Mouse (Mus musculus): ENCODE data around the gene Pcgf6.
"Not testable (repeated sequence)": the region's sequence is repeated elsewhere in the genome, so short reads cannot be mapped to it uniquely, and the experiment has no call there.

The Pcgf6 gene

DNA sequence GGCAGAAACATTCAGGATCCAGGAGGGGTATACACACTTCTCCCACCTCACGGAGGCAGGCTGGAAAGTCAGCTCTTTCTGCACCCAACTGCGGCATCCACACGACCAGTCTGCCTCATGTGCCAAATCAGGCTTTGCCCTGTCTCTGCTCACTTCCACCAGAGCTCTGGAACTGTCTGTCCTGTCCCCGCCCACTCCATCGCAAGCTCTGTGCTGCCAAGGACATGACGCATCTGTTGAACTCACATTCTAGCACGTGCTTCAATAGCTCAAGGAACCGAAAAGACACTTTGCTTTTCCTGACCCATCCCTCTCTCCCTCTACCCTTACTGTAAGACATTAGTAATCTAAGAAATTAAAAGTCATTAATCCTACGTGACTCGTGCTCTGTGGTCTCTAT lies 25.8 kb downstream of the Pcgf6 start:
- DNase-seq, result no peak

DNA sequence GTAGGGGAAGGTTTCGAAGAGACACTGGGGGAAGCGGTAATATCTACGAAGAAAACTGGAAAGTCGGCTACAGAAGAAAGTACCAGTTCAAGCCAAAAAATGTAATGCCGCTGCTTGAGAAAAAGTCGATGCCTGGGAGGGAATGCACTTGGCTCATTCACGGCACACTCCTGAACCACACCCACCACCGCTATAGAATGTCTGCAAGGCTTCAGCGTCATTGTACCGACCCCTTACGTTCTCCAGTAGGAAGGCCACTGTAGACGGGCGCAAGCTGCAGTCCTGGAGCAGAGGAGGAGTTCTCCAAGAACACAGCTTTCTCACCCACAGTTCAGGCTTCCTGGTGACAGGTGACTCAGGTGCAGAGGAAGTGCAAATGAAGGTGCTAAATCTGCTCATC lies 27.2 kb downstream of the Pcgf6 start:
- DNase-seq, result no peak

DNA sequence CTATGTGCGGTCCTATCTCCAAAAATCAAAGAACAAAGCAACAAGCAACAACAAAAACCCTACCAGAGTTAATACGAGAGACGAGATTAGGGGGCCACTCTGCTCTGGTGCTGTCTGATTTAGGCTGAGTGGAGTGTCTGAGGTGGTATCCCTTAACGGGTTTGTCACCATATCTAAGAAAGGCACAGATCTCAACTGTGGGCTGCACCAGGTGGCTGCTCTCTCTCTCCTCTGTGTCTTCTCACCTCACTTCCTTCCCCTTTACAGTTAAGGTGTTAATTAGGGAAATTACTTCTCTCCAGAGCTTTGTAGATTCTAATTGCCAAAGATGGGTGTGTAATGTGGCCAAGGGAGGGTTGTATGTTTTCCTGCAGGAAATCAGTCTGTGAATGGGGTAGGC lies 28.0 kb downstream of the Pcgf6 start:
- DNase-seq, result no peak

DNA sequence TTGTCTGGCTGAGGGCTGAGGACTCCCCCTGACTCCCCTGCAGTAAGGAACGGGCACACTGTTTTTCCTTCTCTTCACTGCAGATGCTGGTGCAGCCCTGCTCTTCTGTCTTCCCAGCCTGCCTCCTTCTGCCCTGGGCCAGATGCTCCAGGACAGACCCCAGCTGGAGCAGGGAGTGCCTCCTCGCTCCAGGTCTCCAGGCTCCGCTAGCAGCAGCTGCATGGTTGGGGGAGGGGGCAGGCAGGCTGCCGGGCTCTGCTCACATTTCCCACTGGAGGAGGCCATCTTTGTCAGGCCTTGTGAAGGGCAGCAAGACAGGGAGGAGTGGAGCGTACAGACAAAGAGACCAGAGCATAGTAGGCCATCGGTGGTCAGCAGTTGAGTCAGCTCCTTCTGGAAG lies 31.4 kb downstream of the Pcgf6 start:
- DNase-seq, result no peak

DNA sequence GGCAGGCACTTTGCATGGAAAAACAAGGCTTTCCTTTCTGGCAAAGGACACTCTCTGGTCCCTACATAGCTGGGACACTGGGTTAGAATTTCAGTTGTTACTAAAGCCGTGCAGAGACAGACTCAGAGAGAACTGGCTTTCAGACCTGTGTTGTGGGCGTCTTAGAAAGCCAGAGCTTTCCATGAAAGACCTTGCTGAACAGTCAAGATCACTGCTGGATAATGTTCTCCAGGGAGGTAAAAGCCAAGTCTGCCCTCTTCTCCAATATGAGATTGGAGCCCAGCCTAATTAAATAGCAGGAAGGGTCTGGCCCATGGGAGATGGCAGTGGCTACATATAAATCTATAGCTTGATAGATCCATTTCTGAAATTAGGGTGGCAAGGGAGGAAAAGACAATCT lies 32.4 kb downstream of the Pcgf6 start:
- DNase-seq, result no peak

DNA sequence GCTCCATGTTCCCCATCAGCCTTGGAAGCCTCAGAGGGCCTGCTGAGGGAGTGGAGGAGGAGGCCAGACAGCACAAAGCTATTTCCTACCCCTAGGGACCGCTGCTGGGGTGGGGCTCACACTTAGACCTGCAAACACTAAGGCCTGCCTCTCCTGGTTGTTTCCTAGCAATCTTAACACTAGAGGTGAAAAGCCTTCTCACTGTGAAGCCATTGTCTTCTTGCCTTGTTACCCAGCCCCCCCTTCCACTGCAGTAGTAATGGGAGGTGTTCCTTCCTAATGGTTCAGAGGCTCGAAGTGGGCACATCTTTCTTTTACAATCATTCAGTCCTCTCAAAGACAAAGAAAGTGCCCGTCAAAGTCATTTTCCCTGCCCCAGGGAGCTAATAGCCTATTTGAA lies 32.9 kb downstream of the Pcgf6 start:
- no peak for DNase-seq

DNA sequence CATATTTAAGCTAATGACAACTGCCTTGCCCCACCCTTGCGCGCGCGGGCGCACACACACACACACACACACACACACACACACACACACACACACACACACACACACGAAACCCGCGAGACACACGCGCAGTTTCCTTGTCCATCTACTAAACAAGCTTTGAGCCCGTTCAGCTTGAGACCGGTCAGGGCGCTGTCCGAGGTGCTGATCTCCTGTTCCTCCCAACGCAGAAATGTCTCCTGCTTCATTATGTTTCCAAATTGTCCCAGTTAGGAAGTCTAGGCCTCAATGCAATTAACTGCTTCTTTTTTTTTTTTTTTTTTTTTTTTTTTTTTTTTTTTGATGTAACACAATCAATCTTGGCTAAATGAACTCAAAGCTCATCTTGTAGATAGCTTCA lies 34.2 kb downstream of the Pcgf6 start:
- peak; percentile 60 to 63 for DNase-seq

DNA sequence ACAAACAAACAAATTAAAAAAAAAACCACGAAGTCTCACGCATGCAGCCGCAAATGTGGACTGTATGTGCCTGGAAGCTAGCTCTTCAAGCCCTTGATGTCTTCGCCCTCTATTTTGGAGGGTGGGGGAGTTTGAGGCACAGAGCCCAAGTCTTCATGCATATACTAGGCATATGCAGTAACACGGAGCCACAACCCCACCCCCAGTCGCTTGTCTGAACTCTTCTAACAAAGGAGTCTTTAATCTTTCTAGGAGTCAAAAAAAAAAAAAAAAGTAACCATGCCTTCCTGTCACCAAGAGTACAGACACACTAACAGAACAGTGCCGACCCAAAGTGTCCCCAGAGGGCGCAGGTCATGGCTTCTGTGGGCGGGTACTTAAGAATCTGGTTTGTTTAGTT lies 34.7 kb downstream of the Pcgf6 start:
- no peak for DNase-seq

DNA sequence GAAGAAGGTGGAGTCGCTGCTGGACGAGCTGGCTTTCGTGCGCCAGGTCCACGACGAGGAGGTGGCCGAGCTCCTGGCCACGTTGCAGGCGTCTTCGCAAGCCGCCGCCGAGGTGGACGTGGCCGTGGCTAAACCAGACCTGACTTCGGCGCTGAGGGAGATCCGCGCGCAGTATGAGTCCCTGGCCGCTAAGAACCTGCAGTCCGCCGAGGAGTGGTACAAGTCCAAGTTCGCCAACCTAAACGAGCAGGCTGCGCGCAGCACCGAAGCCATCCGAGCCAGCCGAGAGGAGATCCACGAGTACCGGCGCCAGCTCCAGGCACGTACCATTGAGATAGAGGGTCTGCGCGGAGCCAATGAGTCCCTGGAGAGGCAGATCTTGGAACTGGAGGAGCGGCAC lies 35.3 kb downstream of the Pcgf6 start:
- no peak for DNase-seq

DNA sequence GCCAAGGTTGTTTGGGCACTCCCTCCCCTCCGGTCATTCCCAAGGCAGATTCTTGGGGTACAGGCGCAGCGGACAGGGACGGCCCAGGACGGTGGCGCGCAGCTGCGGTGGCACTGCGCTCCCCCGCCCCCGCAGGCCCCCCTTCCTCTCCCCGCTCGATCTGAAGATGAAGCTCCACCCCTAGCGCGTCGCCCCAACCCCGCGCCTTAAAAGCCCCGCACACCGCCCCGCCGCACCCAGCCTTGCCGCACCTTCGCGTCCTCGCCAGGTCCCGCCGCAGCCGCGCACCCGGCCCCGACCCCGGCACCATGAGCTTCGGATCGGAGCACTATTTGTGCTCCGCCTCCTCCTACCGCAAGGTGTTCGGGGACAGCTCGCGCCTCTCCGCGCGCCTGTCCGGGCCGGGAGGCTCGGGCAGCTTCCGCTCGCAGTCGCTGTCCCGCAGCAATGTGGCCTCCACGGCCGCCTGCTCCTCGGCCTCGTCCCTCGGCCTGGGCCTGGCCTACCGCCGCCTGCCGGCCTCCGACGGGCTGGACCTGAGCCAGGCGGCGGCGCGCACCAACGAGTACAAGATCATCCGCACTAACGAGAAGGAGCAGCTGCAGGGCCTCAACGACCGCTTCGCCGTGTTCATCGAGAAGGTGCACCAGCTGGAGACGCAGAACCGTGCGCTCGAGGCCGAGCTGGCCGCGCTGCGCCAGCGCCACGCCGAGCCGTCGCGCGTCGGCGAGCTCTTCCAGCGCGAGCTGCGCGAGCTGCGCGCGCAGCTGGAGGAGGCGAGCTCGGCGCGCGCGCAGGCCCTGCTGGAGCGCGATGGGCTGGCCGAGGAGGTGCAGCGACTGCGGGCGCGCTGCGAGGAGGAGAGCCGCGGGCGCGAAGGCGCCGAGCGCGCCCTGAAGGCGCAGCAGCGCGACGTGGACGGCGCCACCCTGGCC lies 36.0 kb downstream of the Pcgf6 start, which contains the start of the genes Ina and Nt5c2:
TSS of gene Ina (plus strand) at position 252 of the 935 bp plus-strand sequence.
TSS of gene Nt5c2 (minus strand) at position 707 of the 935 bp plus-strand sequence.
- DNase-seq, result peak in 1 of 2 experiments; percentile 5

DNA sequence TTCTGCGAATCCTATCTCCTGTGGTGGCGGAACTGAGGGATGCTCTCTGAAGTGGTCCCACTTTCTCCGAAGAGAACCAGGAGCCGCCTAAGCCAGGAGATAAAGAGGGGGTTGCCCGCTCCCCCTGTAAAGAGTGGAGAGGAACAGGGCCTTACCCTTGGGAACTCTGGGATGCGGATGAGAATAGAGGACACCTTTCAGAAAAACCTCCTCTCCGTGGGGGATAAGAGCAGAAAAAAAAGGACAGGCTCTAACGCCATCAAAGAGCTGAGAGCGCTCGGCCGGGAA lies 36.6 kb downstream of the Pcgf6 start:
- DNase-seq, result no peak

DNA sequence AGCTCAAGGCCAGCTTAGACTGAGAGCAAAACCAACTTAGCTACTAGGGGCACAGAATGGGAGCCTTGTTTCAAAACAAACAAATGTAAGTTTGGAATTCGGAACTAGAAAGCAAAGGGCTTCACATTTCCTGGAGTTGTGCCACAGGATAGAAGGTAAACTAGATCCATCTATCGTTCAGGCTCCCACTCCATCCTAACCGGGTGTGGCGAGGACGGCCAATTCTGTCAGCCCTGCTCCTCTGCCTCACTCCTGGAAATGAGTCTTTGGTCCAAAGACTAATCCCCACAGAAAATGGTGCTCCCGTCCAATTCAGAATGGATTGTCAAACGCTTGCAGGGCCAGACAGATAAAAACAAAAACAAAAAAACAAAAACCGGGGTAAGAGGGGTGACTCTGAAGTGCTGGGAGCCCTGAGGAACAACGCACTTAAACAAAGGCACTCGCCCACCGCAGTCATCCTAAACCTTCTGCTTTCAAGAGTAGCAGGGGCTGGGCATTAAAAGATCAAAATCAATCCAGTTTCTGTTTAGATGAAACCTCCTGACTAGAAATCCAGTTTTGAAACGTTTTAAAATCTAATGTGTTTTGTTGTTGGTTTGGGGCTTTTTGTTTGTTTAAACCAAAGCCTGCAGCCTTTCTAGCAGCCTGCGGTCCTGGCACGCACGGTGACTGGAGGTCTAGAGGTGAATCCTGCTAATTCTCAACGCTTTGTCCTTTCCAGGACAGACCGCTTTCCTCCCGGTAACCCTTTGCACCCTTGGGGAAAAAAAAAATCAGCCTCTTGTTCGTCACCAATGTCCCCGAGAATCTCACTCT lies 37.2 kb downstream of the Pcgf6 start:
- no peak for DNase-seq

DNA sequence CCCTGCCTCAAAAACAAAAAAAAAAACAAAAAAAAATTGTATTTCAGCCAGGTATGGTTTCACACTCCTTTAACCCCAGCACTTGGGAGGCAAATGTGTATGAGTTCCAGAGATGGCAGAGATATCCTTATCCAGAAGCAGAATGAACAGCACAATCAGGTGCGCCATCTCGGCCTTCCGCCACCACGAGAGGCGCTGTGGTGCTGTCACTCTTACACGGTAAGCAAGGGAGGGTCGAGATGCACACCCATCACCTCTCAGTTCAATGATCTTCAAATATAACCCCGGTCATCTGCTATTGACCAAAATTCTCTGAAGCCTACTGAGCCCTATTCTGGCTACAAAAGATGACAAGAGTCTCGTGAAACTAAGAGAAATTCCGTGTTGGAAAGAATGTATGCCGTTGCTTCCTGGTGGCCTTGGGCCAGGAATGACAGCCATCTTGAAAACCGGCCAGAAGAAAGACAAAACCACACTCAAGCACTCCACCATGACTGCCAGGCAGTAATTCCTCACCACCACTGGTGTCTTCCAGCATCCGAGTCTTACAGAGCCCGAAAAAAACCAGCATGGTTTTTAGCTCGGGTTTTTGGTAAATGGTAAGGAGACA lies 38.1 kb downstream of the Pcgf6 start:
- no peak for DNase-seq

DNA sequence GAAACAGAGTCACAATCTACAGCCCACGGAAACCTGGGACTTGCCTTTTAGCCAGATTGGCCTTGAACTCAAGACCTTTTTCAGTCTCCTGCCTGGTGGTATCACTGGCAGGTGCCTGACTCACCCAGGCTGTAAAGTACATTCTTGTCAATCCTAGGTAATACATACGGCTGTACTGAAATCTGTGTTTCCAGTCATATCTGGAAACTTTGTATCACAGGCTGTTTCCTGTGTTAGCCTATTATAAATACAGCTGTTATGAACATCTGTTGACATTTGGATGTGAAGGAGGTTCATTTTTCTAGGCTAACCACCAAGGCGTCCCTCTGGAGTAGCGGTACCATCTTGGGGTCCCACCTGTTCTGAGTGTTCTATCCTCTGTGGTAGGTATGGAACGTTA lies 40.8 kb downstream of the Pcgf6 start:
- no peak for DNase-seq

DNA sequence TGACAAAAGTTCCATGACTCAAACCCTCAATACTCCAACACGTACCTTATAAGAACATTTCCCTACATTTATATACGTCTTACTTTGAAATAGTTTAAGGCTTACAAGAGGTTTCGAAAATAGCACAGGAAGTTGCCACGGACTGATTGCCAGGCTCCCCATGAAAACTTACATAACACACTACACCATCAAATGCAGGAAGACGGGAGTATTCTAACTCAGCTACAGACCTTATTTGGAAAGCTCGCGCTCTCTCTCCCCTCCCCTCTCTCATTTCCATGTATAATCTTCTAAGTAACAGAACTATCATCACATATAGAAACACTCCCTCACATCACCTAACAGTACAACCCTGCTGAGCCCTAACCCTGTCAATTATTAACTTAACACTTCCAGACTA lies 41.3 kb downstream of the Pcgf6 start:
- no peak for DNase-seq

DNA sequence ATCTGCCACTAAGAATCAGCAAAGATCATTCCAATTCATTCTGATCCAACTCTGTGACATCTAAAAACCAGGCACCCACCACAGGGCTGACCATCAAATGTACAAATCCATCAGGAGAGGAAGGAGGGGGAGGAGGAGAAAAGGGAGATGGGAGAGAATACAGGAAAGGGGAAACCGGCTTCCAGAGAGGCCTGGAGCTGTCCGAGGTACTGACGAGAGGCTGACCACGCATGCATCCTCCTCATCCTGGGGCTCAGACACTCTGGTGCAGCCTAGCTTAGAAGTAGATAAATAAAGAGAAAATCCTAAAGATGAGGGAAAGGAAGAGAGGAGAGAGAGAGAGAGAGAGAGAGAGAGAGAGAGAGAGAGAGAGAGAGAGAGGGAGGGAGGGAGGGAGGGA lies 44.4 kb downstream of the Pcgf6 start:
- no peak for DNase-seq

DNA sequence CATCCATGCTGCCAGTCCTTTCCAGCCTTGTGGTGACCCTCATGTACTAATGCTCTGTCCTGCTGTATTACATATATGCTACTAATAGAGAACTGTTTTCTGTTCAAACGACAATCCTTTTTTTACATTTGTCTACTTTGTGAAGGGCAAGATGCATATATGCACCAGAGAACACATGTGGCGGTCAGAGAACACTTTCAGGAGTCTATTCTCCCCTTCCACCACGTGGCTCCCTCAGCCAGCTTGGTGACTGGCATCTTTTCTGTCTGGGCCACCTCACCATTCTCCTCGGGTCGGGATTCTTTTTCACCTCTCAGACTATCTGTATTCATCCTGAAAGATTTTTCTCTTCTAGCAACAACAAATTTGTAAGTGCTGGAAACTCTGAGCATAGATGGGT lies 44.8 kb downstream of the Pcgf6 start:
- DNase-seq, result no peak

DNA sequence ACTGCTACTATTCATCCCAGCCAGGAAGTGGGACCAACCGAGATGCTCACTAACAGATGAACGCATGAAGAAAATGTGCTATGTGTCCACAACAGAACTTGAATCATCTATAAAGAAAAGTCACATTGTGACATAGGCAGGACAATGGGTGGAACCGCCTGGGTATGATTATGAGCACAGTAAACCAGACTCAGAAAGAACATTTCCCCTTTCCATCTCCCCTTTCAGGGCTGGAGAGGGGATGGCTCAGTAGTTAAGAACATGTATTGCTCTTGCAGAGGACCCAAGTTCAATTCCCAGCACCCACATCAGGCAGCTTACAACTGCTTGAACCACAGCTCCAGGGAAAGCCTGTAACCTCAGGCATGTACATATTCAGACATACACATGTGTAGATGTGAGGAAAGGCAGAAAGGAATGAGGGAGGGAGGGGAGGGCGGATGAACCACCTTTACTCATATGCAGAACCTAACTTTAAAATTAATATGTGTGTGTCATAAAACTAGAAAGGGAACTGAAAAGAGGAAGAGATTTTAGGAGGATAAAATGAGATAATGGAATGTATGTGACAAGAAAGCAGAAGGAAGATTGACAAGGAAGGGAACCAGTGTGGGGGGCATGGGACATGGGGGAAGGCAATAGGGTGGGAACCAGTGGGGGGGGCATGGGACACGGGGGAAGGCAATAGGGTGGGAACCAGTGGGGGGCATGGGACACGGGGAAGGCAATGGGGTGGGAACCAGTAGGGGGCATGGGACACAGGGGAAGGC lies 46.8 kb downstream of the Pcgf6 start:
- no peak for DNase-seq

DNA sequence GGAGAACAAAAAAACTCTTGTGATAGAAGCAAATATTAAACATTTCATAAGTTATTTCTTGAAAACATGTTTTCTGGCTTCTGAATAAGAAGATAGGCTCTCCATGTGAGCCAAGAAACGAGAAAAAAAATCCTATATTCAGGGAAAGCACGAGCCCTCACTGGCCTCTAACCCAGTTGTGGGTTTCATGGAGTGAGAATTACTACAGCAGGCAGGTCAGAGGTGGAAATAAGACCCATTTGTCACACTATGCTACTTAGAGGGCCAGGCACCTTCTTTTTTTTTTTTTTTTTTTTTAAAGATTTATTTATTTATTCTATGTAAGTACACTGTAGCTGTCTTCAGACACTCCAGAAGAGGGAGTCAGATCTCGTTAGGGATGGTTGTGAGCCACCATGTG lies 50.3 kb downstream of the Pcgf6 start:
- DNase-seq, result not testable (repeated sequence)

DNA sequence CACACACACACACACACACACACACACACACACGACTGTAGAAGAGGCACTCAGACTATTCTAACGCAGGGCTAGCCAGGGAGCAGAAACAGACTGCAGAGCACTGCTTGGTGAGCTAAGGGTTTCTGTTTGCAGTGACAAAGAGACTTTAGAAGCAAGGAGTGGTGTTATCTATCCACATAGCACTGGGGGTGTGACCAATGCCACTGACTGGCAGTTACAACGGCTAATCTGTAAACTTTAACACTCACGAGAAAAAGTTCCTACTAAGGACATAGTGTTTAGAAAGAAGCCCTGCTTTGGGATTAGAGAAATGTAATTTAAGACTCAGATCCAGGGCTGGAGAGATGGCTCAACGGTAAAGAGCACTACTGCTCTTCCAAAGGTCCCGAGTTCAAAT lies 51.0 kb downstream of the Pcgf6 start:
- no peak for DNase-seq

DNA sequence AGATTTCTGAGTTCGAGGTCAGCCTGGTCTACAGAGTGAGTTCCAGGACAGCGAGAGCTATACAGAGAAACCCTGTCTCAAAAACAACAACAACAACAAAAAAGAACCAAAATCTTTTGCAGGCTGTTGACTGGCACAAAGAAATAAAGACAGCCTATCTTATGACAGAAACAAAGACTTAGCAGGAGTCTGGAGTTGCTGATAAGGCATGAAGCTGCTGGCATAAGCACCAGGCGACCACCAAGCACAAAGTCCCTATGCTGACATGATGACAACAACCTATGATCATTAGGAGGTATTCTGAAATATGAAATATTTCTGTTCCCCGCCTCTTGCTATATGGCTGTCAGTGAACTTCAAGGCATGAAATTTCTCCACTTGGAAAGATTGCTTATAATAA lies 51.8 kb downstream of the Pcgf6 start:
- DNase-seq, result no peak

DNA sequence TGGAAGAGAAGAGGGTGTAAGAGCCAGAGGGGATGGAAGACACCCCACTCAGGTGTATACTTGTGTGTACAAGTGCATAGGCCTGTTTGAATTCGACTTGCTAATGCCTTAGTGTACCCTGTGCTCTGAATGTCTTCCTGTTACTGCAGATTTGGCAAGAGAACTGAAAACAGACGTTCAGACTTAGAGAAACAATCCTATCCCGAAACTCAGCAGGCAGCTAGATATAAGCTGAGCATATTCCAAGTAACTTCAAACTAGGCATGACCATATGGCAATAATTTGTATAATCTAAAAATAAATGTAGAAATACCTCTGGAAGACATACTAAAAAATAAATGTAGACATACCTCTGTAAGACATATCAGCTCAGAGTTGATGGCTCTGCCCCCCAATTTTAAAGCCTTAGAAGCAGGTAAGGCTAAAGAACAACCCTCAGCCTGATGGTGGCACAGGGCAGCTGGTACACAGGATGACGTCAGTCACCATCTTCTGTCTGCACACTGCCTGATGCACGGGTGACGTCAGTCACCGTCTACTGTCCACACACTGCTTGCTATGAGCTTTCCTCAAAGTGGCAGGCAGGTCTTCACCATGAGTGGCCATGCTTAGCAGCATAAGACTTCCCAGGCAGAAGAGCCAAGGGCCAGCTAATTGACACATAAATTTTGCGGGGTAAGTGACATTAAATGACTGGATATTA lies 52.4 kb downstream of the Pcgf6 start:
- DNase-seq, result no peak
